Mouse (Mus musculus): ENCODE data around the gene Bmp5.

- TF ChIP-seq SIN3A (IDR thresholded peaks at IDR 0.05; ENCODE audit: low read length): no peak
- no peak for TF ChIP-seq E2F4 (IDR thresholded peaks at IDR 0.05; ENCODE audit: borderline replicate concordance, low read depth, low read length)
- no peak for TF ChIP-seq POLR2A (IDR thresholded peaks at IDR 0.05; ENCODE audit: control insufficient read depth in 1 of 2, insufficient read depth in 1 of 2, low read depth in 1 of 2, low read length in 2 of 2, poor library complexity in 1 of 2)
- TF ChIP-seq CTCF (IDR thresholded peaks at IDR 0.05 in 2 of 3, conservative IDR thresholded peaks at IDR 0.05 in 1 of 3; ENCODE audit: control insufficient read depth in 1 of 3, insufficient read depth in 1 of 3, low read depth in 2 of 3, low read length in 3 of 3, poor library complexity in 1 of 3, severe bottlenecking in 1 of 3): no peak
- TF ChIP-seq TAL1 (IDR thresholded peaks at IDR 0.05; ENCODE audit: low read length): no peak
- TF ChIP-seq RAD21 (IDR thresholded peaks at IDR 0.05; ENCODE audit: low read depth, low read length): no peak
These were observed 111.8 kb downstream of the Bmp5 start for GRCm38 (mm10) chr9:75886801-75887544.

Measured in MEL (cell line).